Mouse (Mus musculus): ENCODE measurements at regions not wholly inside any gene's neighbourhood (a gene's known extent, or its start where the extent isn't known, plus 50 kb on each side); places are given as distances from the start of the nearest gene placed in this dataset.

DNA sequence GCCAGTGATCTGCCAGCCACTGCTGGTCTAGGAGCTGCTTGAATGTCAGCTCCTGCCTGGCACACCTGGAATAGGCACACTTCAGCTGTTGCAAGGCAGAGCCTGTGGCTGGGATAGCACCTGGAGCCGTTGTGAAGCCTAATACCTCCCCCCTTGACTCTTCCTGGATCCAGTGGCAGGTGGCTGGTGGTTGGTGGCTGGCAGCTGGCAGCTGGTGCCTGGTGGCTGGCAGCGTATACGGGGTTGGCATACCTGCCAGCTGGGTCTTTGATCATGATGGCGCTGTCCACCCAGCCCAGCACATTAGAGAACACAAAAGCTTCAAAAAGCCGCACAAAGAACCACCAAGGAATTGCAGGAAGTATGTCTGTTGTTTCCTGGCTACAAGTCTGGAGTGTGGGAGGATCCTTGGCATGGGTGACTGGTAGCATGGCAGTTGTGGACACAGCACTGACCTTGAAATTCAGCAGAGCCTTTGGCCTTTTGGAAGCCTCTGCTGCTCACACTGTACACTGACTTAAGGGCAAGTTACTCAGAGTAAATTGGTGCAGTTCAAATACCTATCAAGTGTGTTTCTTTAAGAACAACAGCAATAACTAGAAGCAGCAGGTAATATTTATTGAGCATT, 1289.6 kb upstream of the A1bg start:
- no peak overlapping the region for H3K4me3 ChIP-seq (ENCODE audit: low read depth, low read length)
- no peaks in the 10 kb centered on the region for H3K4me1 ChIP-seq (ENCODE audit: control insufficient read depth, insufficient read depth, low read length)
- H3K9ac ChIP-seq (replicated peaks; ENCODE audit: low read length): no peak overlapping the region
- DNase-seq (ENCODE audit: low spot score) (no peak), ATAC-seq (replicated peaks; ENCODE audit: insufficient number of reproducible peaks, low FRiP score, low TSS enrichment, low read depth) (no peak)
- no peaks in the 10 kb centered on the region for H3K9me3 ChIP-seq (replicated peaks; ENCODE audit: control insufficient read depth, low read length)
- no peak overlapping the region for H3K4me2 ChIP-seq (ENCODE audit: low read depth, low read length)
- 93% methylated on average over 5 of the region's 5 CpGs for WGBS
- H3K27ac ChIP-seq (replicated peaks; ENCODE audit: low read depth, low read length): no peak overlapping the region
- no peaks in the 10 kb centered on the region for H3K27me3 ChIP-seq (ENCODE audit: control insufficient read depth, insufficient read depth, low read length)
- H3K36me3 ChIP-seq (replicated peaks; ENCODE audit: control insufficient read depth, insufficient read depth, low read depth, low read length): no peaks in the 10 kb centered on the region

GRCm38 (mm10) chr15:62209881-62210481, 1287.2 kb upstream of the A1bg start:
- Histone ChIP-seq H3K4me2 (ENCODE audit: low read depth, low read length) (no peak overlapping the region), H3K4me1 (ENCODE audit: control insufficient read depth, insufficient read depth, low read length) (no peaks in the 10 kb centered on the region), H3K27me3 (ENCODE audit: control insufficient read depth, insufficient read depth, low read length) (no peaks in the 10 kb centered on the region), H3K36me3 (replicated peaks; ENCODE audit: control insufficient read depth, insufficient read depth, low read depth, low read length) (no peaks in the 10 kb centered on the region), H3K4me3 (ENCODE audit: low read depth, low read length) (no peak overlapping the region), H3K9ac (replicated peaks; ENCODE audit: low read length) (no peak overlapping the region), H3K27ac (replicated peaks; ENCODE audit: low read depth, low read length) (no peak overlapping the region), H3K9me3 (replicated peaks; ENCODE audit: control insufficient read depth, low read length) (no peaks in the 10 kb centered on the region)
- WGBS: 79% methylated on average over 5 of the region's 5 CpGs
- ATAC-seq (replicated peaks; ENCODE audit: insufficient number of reproducible peaks, low FRiP score, low TSS enrichment, low read depth) (no peak), DNase-seq (ENCODE audit: low spot score) (no peak)

- Histone ChIP-seq H3K27ac (replicated peaks; ENCODE audit: low read depth, low read length) (no peak overlapping the region), H3K9me3 (replicated peaks; ENCODE audit: control insufficient read depth, low read length) (no peaks in the 10 kb centered on the region), H3K4me1 (ENCODE audit: control insufficient read depth, insufficient read depth, low read length) (no peaks in the 10 kb centered on the region), H3K4me3 (ENCODE audit: low read depth, low read length) (no peak overlapping the region), H3K9ac (replicated peaks; ENCODE audit: low read length) (no peak overlapping the region), H3K36me3 (replicated peaks; ENCODE audit: control insufficient read depth, insufficient read depth, low read depth, low read length) (no peaks in the 10 kb centered on the region), H3K4me2 (ENCODE audit: low read depth, low read length) (no peak overlapping the region), H3K27me3 (ENCODE audit: control insufficient read depth, insufficient read depth, low read length) (no peaks in the 10 kb centered on the region)
- 89% methylated on average over 3 of the region's 3 CpGs for WGBS
- ATAC-seq (replicated peaks; ENCODE audit: insufficient number of reproducible peaks, low FRiP score, low TSS enrichment, low read depth) (no peak), DNase-seq (ENCODE audit: low spot score) (no peak)
These were observed 1286.5 kb upstream of the A1bg start for GRCm38 (mm10) chr15:62209296-62209695.

GRCm38 (mm10) chr15:62206502-62206902, 1283.7 kb upstream of the A1bg start:
- DNase-seq (ENCODE audit: low spot score): no peak
- no peaks in the 10 kb centered on the region for H3K9me3 ChIP-seq (replicated peaks; ENCODE audit: control insufficient read depth, low read length)
- no peak overlapping the region for H3K9ac ChIP-seq (replicated peaks; ENCODE audit: low read length)
- no peak for ATAC-seq (replicated peaks; ENCODE audit: insufficient number of reproducible peaks, low FRiP score, low TSS enrichment, low read depth)
- H3K4me1 ChIP-seq (ENCODE audit: control insufficient read depth, insufficient read depth, low read length): no peaks in the 10 kb centered on the region
- H3K36me3 ChIP-seq (replicated peaks; ENCODE audit: control insufficient read depth, insufficient read depth, low read depth, low read length): no peaks in the 10 kb centered on the region
- H3K27me3 ChIP-seq (ENCODE audit: control insufficient read depth, insufficient read depth, low read length): no peaks in the 10 kb centered on the region
- whole genome bisulfite sequencing: 83% methylated on average over 4 of the region's 4 CpGs
- no peak overlapping the region for H3K4me2 ChIP-seq (ENCODE audit: low read depth, low read length)
- H3K4me3 ChIP-seq (ENCODE audit: low read depth, low read length): no peak overlapping the region
- H3K27ac ChIP-seq (replicated peaks; ENCODE audit: low read depth, low read length): no peak overlapping the region

- no peak overlapping the region for H3K9ac ChIP-seq (replicated peaks; ENCODE audit: low read length)
- H3K4me2 ChIP-seq (ENCODE audit: low read depth, low read length): no peak overlapping the region
- no peak overlapping the region for H3K27ac ChIP-seq (replicated peaks; ENCODE audit: low read depth, low read length)
- ATAC-seq (replicated peaks; ENCODE audit: insufficient number of reproducible peaks, low FRiP score, low TSS enrichment, low read depth) (no peak), DNase-seq (ENCODE audit: low spot score) (no peak)
- no peaks in the 10 kb centered on the region for H3K27me3 ChIP-seq (ENCODE audit: control insufficient read depth, insufficient read depth, low read length)
- no peak overlapping the region for H3K4me3 ChIP-seq (ENCODE audit: low read depth, low read length)
- 72% methylated on average over 18 of the region's 18 CpGs for WGBS
- H3K9me3 ChIP-seq (replicated peaks; ENCODE audit: control insufficient read depth, low read length): no peaks in the 10 kb centered on the region
- no peaks in the 10 kb centered on the region for H3K4me1 ChIP-seq (ENCODE audit: control insufficient read depth, insufficient read depth, low read length)
- H3K36me3 ChIP-seq (replicated peaks; ENCODE audit: control insufficient read depth, insufficient read depth, low read depth, low read length): no peaks in the 10 kb centered on the region
These were observed 1281.4 kb upstream of the A1bg start for GRCm38 (mm10) chr15:62203951-62204905.

GRCm38 (mm10) chr15:62202781-62203375, 1280.1 kb upstream of the A1bg start:
- DNase-seq (ENCODE audit: low spot score) (no peak), ATAC-seq (replicated peaks; ENCODE audit: insufficient number of reproducible peaks, low FRiP score, low TSS enrichment, low read depth) (no peak)
- Histone ChIP-seq H3K9ac (replicated peaks; ENCODE audit: low read length) (no peak overlapping the region), H3K4me1 (ENCODE audit: control insufficient read depth, insufficient read depth, low read length) (no peaks in the 10 kb centered on the region), H3K4me2 (ENCODE audit: low read depth, low read length) (no peak overlapping the region), H3K9me3 (replicated peaks; ENCODE audit: control insufficient read depth, low read length) (no peaks in the 10 kb centered on the region), H3K36me3 (replicated peaks; ENCODE audit: control insufficient read depth, insufficient read depth, low read depth, low read length) (no peaks in the 10 kb centered on the region), H3K27me3 (ENCODE audit: control insufficient read depth, insufficient read depth, low read length) (no peaks in the 10 kb centered on the region), H3K4me3 (ENCODE audit: low read depth, low read length) (no peak overlapping the region), H3K27ac (replicated peaks; ENCODE audit: low read depth, low read length) (no peak overlapping the region)
- 81% methylated on average over 10 of the region's 10 CpGs for WGBS

GRCm38 (mm10) chr15:62198721-62199120, 1275.9 kb upstream of the A1bg start:
- ATAC-seq (replicated peaks; ENCODE audit: insufficient number of reproducible peaks, low FRiP score, low TSS enrichment, low read depth) (no peak), DNase-seq (ENCODE audit: low spot score) (no peak)
- Histone ChIP-seq H3K27ac (replicated peaks; ENCODE audit: low read depth, low read length) (no peak overlapping the region), H3K4me1 (ENCODE audit: control insufficient read depth, insufficient read depth, low read length) (no peaks in the 10 kb centered on the region), H3K4me3 (ENCODE audit: low read depth, low read length) (no peak overlapping the region), H3K4me2 (ENCODE audit: low read depth, low read length) (no peak overlapping the region), H3K27me3 (ENCODE audit: control insufficient read depth, insufficient read depth, low read length) (no peaks in the 10 kb centered on the region), H3K36me3 (replicated peaks; ENCODE audit: control insufficient read depth, insufficient read depth, low read depth, low read length) (no peaks in the 10 kb centered on the region), H3K9me3 (replicated peaks; ENCODE audit: control insufficient read depth, low read length) (no peaks in the 10 kb centered on the region), H3K9ac (replicated peaks; ENCODE audit: low read length) (no peak overlapping the region)
- 93% methylated on average over 6 of the region's 6 CpGs for WGBS

Measured in embryonic facial prominence, embryonic 11.5 days (tissue).